ENCODE assay signal across 14 mouse cellular contexts in genomic region chr11:114321974-114322373, GRCm38 (mm10).
"Had no signal": no experiment of that assay in that cellular context is flagged by ENCODE, and none has a peak within 500 bp of the region (broad histone marks: within the 10 kb centered on the region; RNA-seq: fewer than 3 reads in every experiment).

No protein-coding gene starts in this region.

- H3K4me2 ChIP-seq: kidney, embryonic 15.5 days; limb, embryonic 15.5 days; liver, embryonic 12.5 days; lung, embryonic 14.5 days; neural tube, embryonic 15.5 days had no signal

- H3K4me3 ChIP-seq: kidney, embryonic 15.5 days; limb, embryonic 15.5 days; liver, embryonic 12.5 days; midbrain, embryonic 10.5 days; myocyte; neural tube, embryonic 15.5 days had no signal

- DNase-seq: kidney, postnatal 14 days; layer of hippocampus, adult 9-11 months; layer of hippocampus, postnatal 36 days; lung, embryonic 14.5 days; lung, postnatal 10 days; lung, postnatal 4 days; right cerebral cortex, adult 18-20 months; right cerebral cortex, postnatal 25 days had no signal

- H3K27ac ChIP-seq: kidney, embryonic 15.5 days; limb, embryonic 15.5 days; liver, embryonic 12.5 days; midbrain, embryonic 10.5 days; neural tube, embryonic 15.5 days had no signal

- H3K27me3 ChIP-seq: limb, embryonic 15.5 days; liver, embryonic 12.5 days; neural tube, embryonic 15.5 days had no signal

- H3K36me3 ChIP-seq: kidney, embryonic 15.5 days; limb, embryonic 15.5 days; liver, embryonic 12.5 days; midbrain, embryonic 10.5 days; neural tube, embryonic 15.5 days had no signal

- H3K9ac ChIP-seq: kidney, embryonic 15.5 days; limb, embryonic 15.5 days; liver, embryonic 12.5 days; lung, embryonic 14.5 days; neural tube, embryonic 15.5 days had no signal

- H3K9me3 ChIP-seq: kidney, embryonic 15.5 days; limb, embryonic 15.5 days; liver, embryonic 12.5 days; midbrain, embryonic 10.5 days; neural tube, embryonic 15.5 days had no signal

- H3K4me1 ChIP-seq: limb, embryonic 15.5 days; liver, embryonic 12.5 days had no signal
